Mouse (Mus musculus): ENCODE measurements at regions not wholly inside any gene's neighbourhood (a gene's known extent, or its start where the extent isn't known, plus 50 kb on each side); places are given as distances from the start of the nearest gene placed in this dataset.

- Histone ChIP-seq H3K27me3 (ENCODE audit: control insufficient read depth, insufficient read depth, low read length) (no peaks in the 10 kb centered on the region), H3K4me3 (ENCODE audit: control insufficient read depth, low read depth, low read length) (no peak overlapping the region), H3K36me3 (ENCODE audit: control insufficient read depth, insufficient read depth, low read length) (no peaks in the 10 kb centered on the region), H3K27ac (ENCODE audit: control insufficient read depth, insufficient read depth, low read depth, low read length) (no peak overlapping the region), H3K4me1 (ENCODE audit: control insufficient read depth, insufficient read depth, low read length) (no peaks in the 10 kb centered on the region)
- TF ChIP-seq POLR2A (IDR thresholded peaks at IDR 0.05; ENCODE audit: control insufficient read depth, low read depth, low read length) (no peak), CTCF (IDR thresholded peaks at IDR 0.05; ENCODE audit: control insufficient read depth, insufficient read depth, insufficient replicate concordance, low read depth, low read length) (no peak)
These were observed 190.3 kb upstream of the Zfp618 start for GRCm38 (mm10) chr4:62775005-62775609.

- Histone ChIP-seq H3K27ac (ENCODE audit: control insufficient read depth, insufficient read depth, low read depth, low read length) (no peak overlapping the region), H3K4me1 (ENCODE audit: control insufficient read depth, insufficient read depth, low read length) (no peaks in the 10 kb centered on the region; the same call in 1 of the 2 replicates), H3K4me3 (ENCODE audit: control insufficient read depth, low read depth, low read length) (no peak overlapping the region), H3K27me3 (ENCODE audit: control insufficient read depth, insufficient read depth, low read length) (no peaks in the 10 kb centered on the region), H3K36me3 (ENCODE audit: control insufficient read depth, insufficient read depth, low read length) (no peaks in the 10 kb centered on the region)
- TF ChIP-seq CTCF (IDR thresholded peaks at IDR 0.05; ENCODE audit: control insufficient read depth, insufficient read depth, insufficient replicate concordance, low read depth, low read length) (no peak), POLR2A (IDR thresholded peaks at IDR 0.05; ENCODE audit: control insufficient read depth, low read depth, low read length) (no peak)
These were observed 188.5 kb upstream of the Zfp618 start for GRCm38 (mm10) chr4:62776881-62777280.

- H3K36me3 ChIP-seq (ENCODE audit: control insufficient read depth, insufficient read depth, low read length): no peaks in the 10 kb centered on the region
These were observed 187.9 kb upstream of the Zfp618 start for GRCm38 (mm10) chr4:62777436-62777835.

GRCm38 (mm10) chr4:62778621-62779020 is 186.8 kb upstream of the Zfp618 start:
- no peaks in the 10 kb centered on the region for H3K27me3 ChIP-seq (ENCODE audit: control insufficient read depth, insufficient read depth, low read length)
- TF ChIP-seq CTCF (IDR thresholded peaks at IDR 0.05; ENCODE audit: control insufficient read depth, insufficient read depth, insufficient replicate concordance, low read depth, low read length) (no peak), POLR2A (IDR thresholded peaks at IDR 0.05; ENCODE audit: control insufficient read depth, low read depth, low read length) (no peak)
- H3K4me1 ChIP-seq (ENCODE audit: control insufficient read depth, insufficient read depth, low read length): no peaks in the 10 kb centered on the region; the same call in 1 of the 2 replicates
- no peaks in the 10 kb centered on the region for H3K36me3 ChIP-seq (ENCODE audit: control insufficient read depth, insufficient read depth, low read length)
- no peak overlapping the region for H3K4me3 ChIP-seq (ENCODE audit: control insufficient read depth, low read depth, low read length)
- H3K27ac ChIP-seq (ENCODE audit: control insufficient read depth, insufficient read depth, low read depth, low read length): no peak overlapping the region

More at GRCm38 (mm10) chr4:62777436-62777835, 187.9 kb upstream of the Zfp618 start:
- Histone ChIP-seq H3K4me3 (ENCODE audit: control insufficient read depth, low read depth, low read length) (no peak overlapping the region), H3K4me1 (ENCODE audit: control insufficient read depth, insufficient read depth, low read length) (no peaks in the 10 kb centered on the region; the same call in 1 of the 2 replicates), H3K27me3 (ENCODE audit: control insufficient read depth, insufficient read depth, low read length) (no peaks in the 10 kb centered on the region), H3K27ac (ENCODE audit: control insufficient read depth, insufficient read depth, low read depth, low read length) (no peak overlapping the region)
- TF ChIP-seq CTCF (IDR thresholded peaks at IDR 0.05; ENCODE audit: control insufficient read depth, insufficient read depth, insufficient replicate concordance, low read depth, low read length) (no peak), POLR2A (IDR thresholded peaks at IDR 0.05; ENCODE audit: control insufficient read depth, low read depth, low read length) (no peak)

GRCm38 (mm10) chr4:62780409-62780808 is 185.0 kb upstream of the Zfp618 start:
- peak; percentile 84 for TF ChIP-seq CTCF (IDR thresholded peaks at IDR 0.05; ENCODE audit: control insufficient read depth, insufficient read depth, insufficient replicate concordance, low read depth, low read length)
- no peak for TF ChIP-seq POLR2A (IDR thresholded peaks at IDR 0.05; ENCODE audit: control insufficient read depth, low read depth, low read length)
- no peaks in the 10 kb centered on the region; the same call in 1 of the 2 replicates for H3K4me1 ChIP-seq (ENCODE audit: control insufficient read depth, insufficient read depth, low read length)
- H3K4me3 ChIP-seq (ENCODE audit: control insufficient read depth, low read depth, low read length): peak overlapping the region; percentile 63
- no peaks in the 10 kb centered on the region for H3K36me3 ChIP-seq (ENCODE audit: control insufficient read depth, insufficient read depth, low read length)
- H3K27me3 ChIP-seq (ENCODE audit: control insufficient read depth, insufficient read depth, low read length): no peaks in the 10 kb centered on the region
- H3K27ac ChIP-seq (ENCODE audit: control insufficient read depth, insufficient read depth, low read depth, low read length): no peak overlapping the region

- no peak overlapping the region for H3K4me3 ChIP-seq (ENCODE audit: control insufficient read depth, low read depth, low read length)
- TF ChIP-seq CTCF (IDR thresholded peaks at IDR 0.05; ENCODE audit: control insufficient read depth, insufficient read depth, insufficient replicate concordance, low read depth, low read length) (no peak), POLR2A (IDR thresholded peaks at IDR 0.05; ENCODE audit: control insufficient read depth, low read depth, low read length) (no peak)
- no peaks in the 10 kb centered on the region for H3K27me3 ChIP-seq (ENCODE audit: control insufficient read depth, insufficient read depth, low read length)
- H3K27ac ChIP-seq (ENCODE audit: control insufficient read depth, insufficient read depth, low read depth, low read length): no peak overlapping the region
- no peaks in the 10 kb centered on the region for H3K36me3 ChIP-seq (ENCODE audit: control insufficient read depth, insufficient read depth, low read length)
- no peaks in the 10 kb centered on the region; the same call in 1 of the 2 replicates for H3K4me1 ChIP-seq (ENCODE audit: control insufficient read depth, insufficient read depth, low read length)
These were observed 184.5 kb upstream of the Zfp618 start for GRCm38 (mm10) chr4:62780837-62781236.

- no peaks in the 10 kb centered on the region; the same call in 1 of the 2 replicates for H3K4me1 ChIP-seq (ENCODE audit: control insufficient read depth, insufficient read depth, low read length)
- no peak for TF ChIP-seq CTCF (IDR thresholded peaks at IDR 0.05; ENCODE audit: control insufficient read depth, insufficient read depth, insufficient replicate concordance, low read depth, low read length)
- no peak for TF ChIP-seq POLR2A (IDR thresholded peaks at IDR 0.05; ENCODE audit: control insufficient read depth, low read depth, low read length)
- H3K36me3 ChIP-seq (ENCODE audit: control insufficient read depth, insufficient read depth, low read length): no peaks in the 10 kb centered on the region
- no peak overlapping the region for H3K4me3 ChIP-seq (ENCODE audit: control insufficient read depth, low read depth, low read length)
- no peaks in the 10 kb centered on the region for H3K27me3 ChIP-seq (ENCODE audit: control insufficient read depth, insufficient read depth, low read length)
- no peak overlapping the region for H3K27ac ChIP-seq (ENCODE audit: control insufficient read depth, insufficient read depth, low read depth, low read length)
These were observed 184.0 kb upstream of the Zfp618 start for GRCm38 (mm10) chr4:62781309-62781800.

Data from testis, adult 2 months (tissue).